Mouse (Mus musculus): ENCODE results near the gene Lrrn4cl. TPM values are rescaled to one million over a fixed set of nuclear protein-coding genes. Genes with fewer than 3 reads are reported as not detected.
A peak's percentile ranks its signal among the peaks of the same experiment; 100 is the strongest.

Gene Lrrn4cl
- total RNA-seq, 1 experiment from 2014 or later: not detected

GRCm38 (mm10) chr19:8897211-8897864 is 46.8 kb downstream of the Lrrn4cl start:
- 0 out of 4 replicates have a peak, but pooled peaks of 1 of the 2 experiments have one; percentile 1 for ATAC-seq (replicated peaks in 1 of 2; ENCODE audit: insufficient read depth in 1 of 2, low FRiP score in 2 of 2, low TSS enrichment in 1 of 2, low read depth in 1 of 2, poor library complexity in 2 of 2, severe bottlenecking in 2 of 2)

DNA sequence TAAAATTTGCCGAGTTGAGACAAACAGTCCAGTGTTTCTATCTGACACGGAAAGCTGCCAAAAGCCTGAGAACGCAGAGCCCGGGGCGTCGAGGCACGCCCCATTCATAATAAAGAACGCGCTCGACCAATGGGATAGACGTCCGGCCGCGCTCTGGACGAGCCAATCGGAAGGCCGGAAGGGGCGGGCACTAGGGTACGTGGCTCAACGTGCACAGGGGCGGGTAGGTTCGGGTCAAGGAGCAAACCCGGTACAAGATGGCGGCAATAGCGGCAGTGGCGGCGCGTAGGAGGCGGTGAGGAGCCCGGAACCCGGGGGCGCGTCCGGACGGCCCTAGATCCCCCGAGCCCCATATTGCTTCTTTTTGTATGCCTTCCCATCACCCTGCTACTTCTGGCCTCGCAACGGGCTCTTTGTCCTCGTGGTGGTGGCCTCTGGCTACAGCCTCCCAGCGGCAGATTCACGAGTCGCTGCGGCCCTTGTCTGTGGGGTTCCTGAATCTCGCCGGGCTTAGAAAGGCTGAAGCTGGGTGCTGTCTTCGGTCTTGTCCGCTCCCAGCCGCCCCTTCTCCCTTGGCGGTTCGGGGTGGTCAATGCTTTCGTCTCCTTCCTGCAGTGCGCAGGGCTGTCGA is 47.4 kb downstream of the Lrrn4cl start, which contains the start of gene Ganab:
Ganab (plus strand) TSS at position 207 of the 631 bp plus-strand sequence.
- ATAC-seq (replicated peaks in 1 of 2; ENCODE audit: insufficient read depth in 1 of 2, low FRiP score in 2 of 2, low TSS enrichment in 1 of 2, low read depth in 1 of 2, poor library complexity in 2 of 2, severe bottlenecking in 2 of 2): peak; percentile 99

DNA sequence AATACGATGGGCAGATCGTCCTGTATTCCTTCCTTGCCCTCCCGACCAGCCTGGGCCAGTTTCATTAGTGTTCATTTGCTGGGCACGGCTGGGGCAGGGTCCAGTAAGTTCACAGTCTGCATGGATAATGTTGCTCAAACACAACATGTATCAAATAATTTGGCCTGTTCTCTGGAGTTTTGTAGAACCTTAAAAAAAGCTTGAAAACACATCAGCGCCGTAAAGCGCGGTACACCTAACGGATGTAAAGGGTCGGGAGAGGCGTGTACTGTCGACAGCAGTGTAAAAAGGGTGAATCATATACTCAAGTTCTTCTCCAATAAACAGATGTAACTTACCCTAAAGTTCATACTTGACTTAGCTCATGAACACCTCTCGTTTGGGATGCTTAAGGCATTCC is 48.0 kb downstream of the Lrrn4cl start:
- no peak for ATAC-seq (replicated peaks in 1 of 2; ENCODE audit: insufficient read depth in 1 of 2, low FRiP score in 2 of 2, low TSS enrichment in 1 of 2, low read depth in 1 of 2, poor library complexity in 2 of 2, severe bottlenecking in 2 of 2)

- no peak for ATAC-seq (replicated peaks in 1 of 2; ENCODE audit: insufficient read depth in 1 of 2, low FRiP score in 2 of 2, low TSS enrichment in 1 of 2, low read depth in 1 of 2, poor library complexity in 2 of 2, severe bottlenecking in 2 of 2)
Observed at GRCm38 (mm10) chr19:8899079-8899478, 48.5 kb downstream of the Lrrn4cl start.

- no peak for ATAC-seq (replicated peaks in 1 of 2; ENCODE audit: insufficient read depth in 1 of 2, low FRiP score in 2 of 2, low TSS enrichment in 1 of 2, low read depth in 1 of 2, poor library complexity in 2 of 2, severe bottlenecking in 2 of 2)
Observed at GRCm38 (mm10) chr19:8903412-8903811, 52.8 kb downstream of the Lrrn4cl start.

Other genes starting within 250 kb of the Lrrn4cl start
- not detected in 2 replicates for gene Slc22a6, start 232.7 kb upstream of the Lrrn4cl start, total RNA-seq (2017)
- not detected in 2 replicates for gene Chrm1, start 187.0 kb upstream of the Lrrn4cl start, total RNA-seq (2017)
- 88.1 and 113 TPM in 2 replicates for gene Slc3a2, start 127.4 kb upstream of the Lrrn4cl start, total RNA-seq (2017)
- gene Wdr74, start 114.9 kb upstream of the Lrrn4cl start, total RNA-seq (2017): 58.5 and 90.9 TPM in 2 replicates
- gene 1700092M07Rik, start 110.0 kb upstream of the Lrrn4cl start, total RNA-seq (2017): not detected in 2 replicates
- gene Stx5a, start 109.4 kb upstream of the Lrrn4cl start, total RNA-seq (2017): 90.9 and 120 TPM in 2 replicates
- gene Nxf1, start 93.7 kb upstream of the Lrrn4cl start, total RNA-seq (2017): 87.8 and 104 TPM in 2 replicates
- gene Tmem223, start 79.8 kb upstream of the Lrrn4cl start, total RNA-seq (2017): 22.0 and 51.0 TPM in 2 replicates
- gene Tmem179b, start 76.3 kb upstream of the Lrrn4cl start, total RNA-seq (2017): 35.0 and 65.5 TPM in 2 replicates
- gene Taf6l, start 64.4 kb upstream of the Lrrn4cl start, total RNA-seq (2017): 12.3 and 15.6 TPM in 2 replicates
- 58.9 and 69.7 TPM in 2 replicates for gene Polr2g, start 52.2 kb upstream of the Lrrn4cl start, total RNA-seq (2017)
- gene Zbtb3, start 48.2 kb upstream of the Lrrn4cl start, total RNA-seq (2017): 1.1 and 3.7 TPM in 2 replicates
- gene Ttc9c, start 31.4 kb upstream of the Lrrn4cl start, total RNA-seq (2017): 61.0 and 83.7 TPM in 2 replicates
- 67.9 and 104 TPM in 2 replicates for gene Hnrnpul2, start 30.8 kb upstream of the Lrrn4cl start, total RNA-seq (2017)
- gene AC129217.1, start 21.0 kb upstream of the Lrrn4cl start, total RNA-seq (2017): not detected in 2 replicates
- gene Bscl2, start 13.3 kb upstream of the Lrrn4cl start, total RNA-seq (2017): 49.6 and 52.7 TPM in 2 replicates
- 0.38 TPM in 1 of 2 replicates, not detected in the other for gene Gng3, start 11.6 kb upstream of the Lrrn4cl start, total RNA-seq (2017)
- gene Ubxn1, start 20.7 kb downstream of the Lrrn4cl start, total RNA-seq (2017): 174 and 180 TPM in 2 replicates
- gene Uqcc3, start 30.2 kb downstream of the Lrrn4cl start, total RNA-seq (2017): 117 and 118 TPM in 2 replicates
- gene Lbhd1, start 33.0 kb downstream of the Lrrn4cl start, total RNA-seq (2017): 5.8 and 26.3 TPM in 2 replicates
- gene Gm49403, start 33.2 kb downstream of the Lrrn4cl start, total RNA-seq (2017): not detected in 2 replicates
- 43.8 and 69.3 TPM in 2 replicates for gene 1810009A15Rik, start 38.1 kb downstream of the Lrrn4cl start, total RNA-seq (2017)
- gene Gm49416, start 38.2 kb downstream of the Lrrn4cl start, total RNA-seq (2017): not detected in 2 replicates
- 10.9 and 13.2 TPM in 2 replicates for gene Ints5, start 42.2 kb downstream of the Lrrn4cl start, total RNA-seq (2017)
- gene Ganab, start 47.3 kb downstream of the Lrrn4cl start, total RNA-seq (2017): 70.1 and 70.6 TPM in 2 replicates
- 17.2 and 26.8 TPM in 2 replicates for gene B3gat3, start 69.6 kb downstream of the Lrrn4cl start, total RNA-seq (2017)
- gene Rom1, start 78.6 kb downstream of the Lrrn4cl start, total RNA-seq (2017): 2.1 and 3.1 TPM in 2 replicates
- 25.4 and 27.2 TPM in 2 replicates for gene Eml3, start 78.8 kb downstream of the Lrrn4cl start, total RNA-seq (2017)
- gene Mta2, start 91.1 kb downstream of the Lrrn4cl start, total RNA-seq (2017): 148 and 167 TPM in 2 replicates
- 23.2 and 25.3 TPM in 2 replicates for gene Tut1, start 103.1 kb downstream of the Lrrn4cl start, total RNA-seq (2017)
- 700 and 731 TPM in 2 replicates for gene Eef1g, start 116.3 kb downstream of the Lrrn4cl start, total RNA-seq (2017)
- 28.0 and 41.8 TPM in 2 replicates for gene Ahnak, start 138.5 kb downstream of the Lrrn4cl start, total RNA-seq (2017)
- gene Scgb1a1, start 237.2 kb downstream of the Lrrn4cl start, total RNA-seq (2017): not detected in 2 replicates